Mouse (Mus musculus) bone marrow, adult 2 months (tissue): ENCODE data around the gene Bicral.

Experiments used
- CTCF ChIP-seq: fragments of 200-500 bp; IDR thresholded peaks from 2 replicates; pipeline ENCODE4 v1.5.1; 2011; ENCODE audit warnings: low read length, control low read depth; ENCODE audit not compliant: control insufficient read depth, insufficient read depth
- POLR2A ChIP-seq: fragments of 200-500 bp; IDR thresholded peaks from 2 replicates; pipeline ENCODE4 v1.6.1; 2011; ENCODE audit warnings: low read depth, mild to moderate bottlenecking, control low read depth, low read length, borderline replicate concordance; ENCODE audit not compliant: control insufficient read depth

GRCm38 (mm10) chr17:46813637-46814036 is 44.6 kb downstream of the Bicral start:
- TF ChIP-seq CTCF = no peak
- TF ChIP-seq POLR2A = no peak
